ENCODE assay signal across 8 mouse cellular contexts in genomic region chr11:104768072-104768471, GRCm38 (mm10).
A peak's percentile ranks its signal among the peaks of the same experiment; 100 is the strongest.
DNase-seq lines count a peak whose midpoint lies in the region; ATAC-seq and TF ChIP-seq lines count a peak whose summit lies in the region.

No protein-coding gene starts in this region.

- intact Hi-C loops in heart, postnatal 25 days (cut with DNase I), result loop anchor here (2.0 to 10.0 kb wide), 2 partner anchors 177 to 357 kb away; partner anchors contain the start of gene Mettl2

- peak; percentile 67 for TF ChIP-seq CTCF in heart, postnatal 0 days (IDR thresholded peaks at IDR 0.05; ENCODE audit: low read depth)

- peak; percentile 6 for DNase-seq in heart, postnatal 0 days (ENCODE audit: low spot score)
- no peak for DNase-seq in heart, postnatal 25 days (ENCODE audit: low spot score)
- DNase-seq in CD4-positive helper T cell, adult 2 months (ENCODE audit: low read depth, low spot score), result peak; percentile 53
- DNase-seq in adipocyte (ENCODE audit: low spot score), result peak; percentile 55
- DNase-seq in embryonic facial prominence, embryonic 10.5 days (ENCODE audit: low spot score), result peak; percentile 52
- DNase-seq in layer of hippocampus, adult 9-10 months (ENCODE audit: low spot score), result peak; percentile 17
- DNase-seq in thymus, postnatal 14 days, result peak; percentile 51

- no peak overlapping the region for H3K4me3 ChIP-seq in heart, postnatal 0 days (ENCODE audit: low read depth, low read length)
- no peak overlapping the region for H3K4me3 ChIP-seq in embryonic facial prominence, embryonic 10.5 days

- H3K4me1 ChIP-seq in heart, postnatal 0 days (ENCODE audit: control insufficient read depth, insufficient read depth), result no peaks in the 10 kb centered on the region
- no peaks in the 10 kb centered on the region for H3K4me1 ChIP-seq in embryonic facial prominence, embryonic 10.5 days

- no peaks in the 10 kb centered on the region for H3K27me3 ChIP-seq in heart, postnatal 0 days (ENCODE audit: control insufficient read depth, insufficient read depth, low read length)
- H3K27me3 ChIP-seq in embryonic facial prominence, embryonic 10.5 days (replicated peaks; ENCODE audit: low read depth, poor library complexity, severe bottlenecking), result no peaks in the 10 kb centered on the region

- no peak overlapping the region for H3K4me2 ChIP-seq in heart, postnatal 0 days (ENCODE audit: low read depth, low read length)

- 7% methylated on average over 5 of the region's 5 CpGs for WGBS in heart, postnatal 0 days
- 10% methylated on average over 5 of the region's 5 CpGs for whole genome bisulfite sequencing in embryonic facial prominence, embryonic 10.5 days

- no peak for ATAC-seq in heart, postnatal 0 days (ENCODE audit: insufficient read depth, low read depth)
- peak; percentile 92 for ATAC-seq in megakaryocyte progenitor cell, adult 5-6 weeks (replicated peaks; ENCODE audit: poor library complexity)

- no peaks in the 10 kb centered on the region for H3K9me3 ChIP-seq in heart, postnatal 0 days (replicated peaks; ENCODE audit: control insufficient read depth, low read length)
- no peaks in the 10 kb centered on the region for H3K9me3 ChIP-seq in embryonic facial prominence, embryonic 10.5 days

- no peaks in the 10 kb centered on the region for H3K36me3 ChIP-seq in heart, postnatal 0 days (replicated peaks; ENCODE audit: control insufficient read depth, insufficient read depth, low read length)
- no peaks in the 10 kb centered on the region for H3K36me3 ChIP-seq in embryonic facial prominence, embryonic 10.5 days (replicated peaks)

- no peak overlapping the region for H3K9ac ChIP-seq in heart, postnatal 0 days (replicated peaks; ENCODE audit: low read depth, low read length)

- no peak for TF ChIP-seq EP300 in heart, postnatal 0 days (IDR thresholded peaks at IDR 0.05; ENCODE audit: low read depth)

- no peak overlapping the region for H3K27ac ChIP-seq in heart, postnatal 0 days (ENCODE audit: low read depth)
- no peak overlapping the region for H3K27ac ChIP-seq in embryonic facial prominence, embryonic 10.5 days (replicated peaks)
